Mouse (Mus musculus) stomach, adult 2 months (tissue): ENCODE data around the gene Adgrd1. TPM values are rescaled to one million over a fixed set of nuclear protein-coding genes. Genes with fewer than 3 reads are reported as not detected.

Experiments used
- polyA plus RNA-seq: library from polyadenylated mRNA; depleted of rRNA; stranded (reverse); fragments of >200 nt; gene quantifications from 2 replicates; pipeline ENCODE4 v1.2.3, GENCODE M21; 2012; rRNA removed

The Adgrd1 gene
- polyA plus RNA-seq = 4.1 and 4.6 TPM in 2 replicates

DNA sequence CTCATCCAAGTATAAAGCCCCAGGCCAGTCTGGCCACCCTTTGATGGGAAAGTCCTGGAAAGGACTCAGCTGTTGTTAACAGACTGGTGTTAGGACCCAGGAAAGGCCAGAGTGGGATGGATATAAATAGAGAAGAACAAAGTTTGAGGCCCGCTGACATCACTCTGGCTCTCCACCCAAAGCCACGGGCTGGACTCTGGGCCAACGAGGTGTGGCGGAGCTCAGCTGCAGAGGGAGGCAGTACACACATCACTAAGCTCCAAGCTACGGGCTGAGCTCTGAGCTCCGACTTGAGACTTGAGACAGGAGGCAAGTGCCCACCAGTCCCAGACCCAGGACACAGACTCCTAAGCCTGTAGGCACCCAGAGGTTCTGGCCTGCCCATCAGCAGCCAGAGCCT lies at the start of gene Adgrd1:
Gene Adgrd1 (plus strand): TSS at position 240 of the 400 bp plus-strand sequence.

Other genes with a start within 250 kb of the Adgrd1 start
- 0.41 and 0.77 TPM in 2 replicates for gene Rimbp2, start 143.3 kb upstream of the Adgrd1 start, polyA plus RNA-seq
- 7.1 and 7.3 TPM in 2 replicates for gene Stx2, start 88.2 kb upstream of the Adgrd1 start, polyA plus RNA-seq
- gene Ran, start 76.7 kb upstream of the Adgrd1 start, polyA plus RNA-seq = 28.2 and 34.9 TPM in 2 replicates